Mouse (Mus musculus) forebrain, embryonic 11.5 days (tissue): ENCODE data around the gene Ciz1. TPM values are rescaled to one million over a fixed set of nuclear protein-coding genes. Genes with fewer than 3 reads are reported as not detected.

Experiments
- ATAC-seq: fragments of 200-750 bp; cut with Nextera tagmentation; replicated peaks from 2 replicates; pipeline ENCODE4 v1.8.0; 2017; ENCODE audit warnings: moderate TSS enrichment; ENCODE audit not compliant: low FRiP score
- DNase-seq: peaks from one replicate; pipeline ENCODE4 v3.0.0-alpha.2; 2017; ENCODE audit warnings: low spot score
- H3K27ac ChIP-seq: fragments of 300-500 bp; sonication (generic); 2 replicates; pipeline ENCODE4 v1.5.1; 2014; ENCODE audit warnings: low read depth, low read length
- H3K27me3 ChIP-seq: fragments of 300-500 bp; sonication (generic); 2 replicates; pipeline ENCODE4 v1.6.1; 2014; ENCODE audit warnings: mild to moderate bottlenecking, low read length, mixed read lengths; ENCODE audit not compliant: control insufficient read depth, insufficient read depth
- H3K36me3 ChIP-seq: fragments of 300-500 bp; sonication (generic); 2 replicates; pipeline ENCODE4 v1.6.1; 2014; ENCODE audit warnings: mild to moderate bottlenecking, low read length, moderate library complexity, mixed read lengths; ENCODE audit not compliant: control insufficient read depth, insufficient read depth
- H3K4me1 ChIP-seq: fragments of 300-500 bp; sonication (generic); replicated peaks from 2 replicates; pipeline ENCODE4 v1.6.1; 2014; ENCODE audit warnings: low read length, mixed read lengths; ENCODE audit not compliant: control insufficient read depth, insufficient read depth
- H3K4me2 ChIP-seq: fragments of 300-500 bp; sonication (generic); 2 replicates; pipeline ENCODE4 v1.6.1; 2014; ENCODE audit warnings: low read depth, mild to moderate bottlenecking, low read length, moderate library complexity, mixed read lengths; ENCODE audit not compliant: severe bottlenecking
- H3K4me3 ChIP-seq: fragments of 300-500 bp; sonication (generic); 2 replicates; pipeline ENCODE4 v1.5.1; 2014; ENCODE audit warnings: low read depth, low read length
- H3K9ac ChIP-seq: fragments of 300-500 bp; sonication (generic); 2 replicates; pipeline ENCODE4 v1.6.1; 2014; ENCODE audit warnings: low read length
- H3K9me3 ChIP-seq: fragments of 300-500 bp; sonication (generic); 2 replicates; pipeline ENCODE4 v1.6.1; 2016; ENCODE audit warnings: low read length, mixed read lengths; ENCODE audit not compliant: control insufficient read depth
- WGBS: fragments of 180-500 bp; shearing (Covaris S2); extraction: QIAGEN DNeasy Blood & Tissue Kit; methylation state at CpG from one replicate; pipeline ENCODE4 v1.1.7; 2014; 5-methylcytosine and 5-hydroxymethylcytosine counted together
- polyA plus RNA-seq: library from polyadenylated mRNA; unstranded; fragments of >200 nt; fragmentation: Nextera tagmentation; extraction: Ambion mirVana; gene quantifications from 2 replicates; pipeline ENCODE4 v1.2.1, GENCODE M21; 2014

The Ciz1 gene
- polyA plus RNA-seq, 1 experiment from 2014 or later: 69.0 TPM

DNA sequence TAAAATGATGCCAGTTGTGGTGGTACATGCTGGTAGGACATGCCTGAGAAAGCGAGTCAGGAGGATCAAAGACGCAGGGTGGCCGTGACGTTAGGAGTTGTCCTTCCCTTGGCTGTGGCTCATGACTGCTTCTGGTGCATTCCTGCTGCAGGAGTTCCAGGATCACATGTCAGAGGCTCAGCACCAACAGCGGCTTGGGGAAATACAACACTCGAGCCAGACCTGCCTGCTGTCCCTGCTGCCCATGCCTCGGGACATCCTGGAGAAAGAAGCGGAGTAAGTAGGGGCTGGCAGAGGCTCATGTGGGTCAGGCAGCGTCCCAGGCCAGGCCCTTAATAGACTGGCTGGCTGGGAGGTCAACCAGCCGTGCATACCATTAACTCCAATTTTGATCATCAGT lies 22.1 kb downstream of the Ciz1 start:
- DNase-seq (no peak), ATAC-seq (no peak)
- H3K4me3 ChIP-seq: no peak overlapping the region
- peaks cover 19% of the 10 kb centered on the region for H3K36me3 ChIP-seq
- 88% methylated on average over 10 of the region's 10 CpGs for WGBS
- H3K27ac ChIP-seq: no peak overlapping the region
- no peak overlapping the region for H3K4me2 ChIP-seq
- H3K9ac ChIP-seq: no peak overlapping the region
- no peaks in the 10 kb centered on the region for H3K27me3 ChIP-seq
- no peaks in the 10 kb centered on the region for H3K9me3 ChIP-seq
- no peaks in the 10 kb centered on the region for H3K4me1 ChIP-seq

DNA sequence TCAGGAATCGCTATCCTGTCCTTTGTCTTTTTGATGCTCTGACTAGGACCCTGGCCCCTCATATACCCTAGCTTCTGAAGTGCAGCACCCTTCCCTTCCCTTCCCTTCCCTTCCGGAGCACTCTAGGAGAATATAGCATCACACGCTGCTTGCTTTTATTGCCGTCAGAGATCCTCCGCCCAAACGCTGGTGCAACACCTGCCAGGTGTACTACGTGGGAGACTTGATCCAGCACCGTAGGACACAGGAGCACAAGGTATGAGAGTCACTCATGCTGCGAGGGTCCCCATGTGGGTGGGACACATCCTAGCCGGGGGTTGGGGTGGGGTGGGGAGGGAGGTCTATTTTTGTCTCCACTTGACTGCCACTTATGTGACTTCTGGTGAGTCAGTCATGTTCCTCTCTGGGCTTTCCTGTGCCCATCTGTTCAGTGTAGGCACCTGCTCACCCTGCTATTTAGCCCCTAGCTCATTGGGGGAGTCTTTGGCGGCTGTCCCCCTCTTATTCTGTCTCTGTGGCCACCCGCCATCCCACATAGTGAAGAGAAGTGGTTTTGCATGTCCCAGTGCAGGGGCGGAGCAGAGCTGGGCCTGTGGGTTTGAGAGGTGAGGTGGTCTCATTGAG lies 23.3 kb downstream of the Ciz1 start:
- Histone ChIP-seq H3K36me3 (peaks cover 14% of the 10 kb centered on the region), H3K4me2 (no peak overlapping the region), H3K4me1 (no peaks in the 10 kb centered on the region), H3K9ac (no peak overlapping the region), H3K4me3 (no peak overlapping the region), H3K27ac (no peak overlapping the region), H3K27me3 (no peaks in the 10 kb centered on the region), H3K9me3 (no peaks in the 10 kb centered on the region)
- 93% methylated on average over 13 of the region's 13 CpGs for WGBS
- ATAC-seq (no peak), DNase-seq (no peak)

DNA sequence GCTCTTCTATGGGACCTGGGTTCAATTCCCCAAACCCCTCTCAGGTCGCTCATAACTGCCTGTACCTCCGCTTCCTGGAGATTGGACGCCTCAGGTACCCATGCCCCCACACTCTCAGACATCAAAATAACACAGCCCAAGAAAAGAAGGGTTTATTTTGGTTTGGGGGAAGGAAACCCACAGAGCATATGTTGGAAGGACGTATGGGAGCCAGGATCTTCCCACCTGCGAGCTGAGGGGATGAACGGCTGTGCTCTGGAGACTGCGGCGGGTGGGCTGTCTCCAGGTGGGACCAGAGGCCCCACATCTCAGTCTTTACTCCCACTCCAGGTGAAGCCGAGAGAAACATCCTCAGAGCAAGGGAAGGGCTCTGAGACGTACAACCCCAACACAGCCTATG lies 24.8 kb downstream of the Ciz1 start:
- H3K9me3 ChIP-seq: no peaks in the 10 kb centered on the region
- peaks cover 4% of the 10 kb centered on the region for H3K4me1 ChIP-seq
- 94% methylated on average over 10 of the region's 10 CpGs for WGBS
- DNase-seq: no peak
- ATAC-seq: no peak
- no peak overlapping the region for H3K4me3 ChIP-seq
- no peak overlapping the region for H3K9ac ChIP-seq
- H3K4me2 ChIP-seq: no peak overlapping the region
- H3K27me3 ChIP-seq: no peaks in the 10 kb centered on the region
- peaks cover 12% of the 10 kb centered on the region for H3K36me3 ChIP-seq
- H3K27ac ChIP-seq: no peak overlapping the region

DNA sequence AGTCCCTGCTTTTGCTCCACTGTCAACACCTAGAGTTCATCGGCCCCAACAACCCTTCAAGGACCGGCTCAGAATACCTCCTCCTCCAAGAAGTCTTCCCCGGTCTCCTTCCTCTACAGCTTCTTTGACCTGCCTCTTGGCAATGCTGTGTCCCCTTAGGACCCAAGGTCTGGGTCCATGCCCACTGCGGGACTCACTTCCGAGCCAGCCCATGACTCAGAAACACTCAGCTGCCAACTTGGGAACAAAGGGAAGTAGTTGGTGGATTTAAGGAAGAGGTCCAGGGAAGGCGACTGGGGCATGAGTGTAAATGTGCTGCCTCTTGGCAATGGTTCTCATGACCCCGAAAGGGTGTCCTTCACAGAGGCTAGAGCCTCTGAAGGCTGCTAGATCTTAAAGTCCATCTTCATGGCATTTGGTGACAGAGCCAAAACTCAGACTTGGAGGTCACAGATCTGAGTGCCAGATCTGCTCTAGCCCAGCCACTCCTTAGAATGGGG lies 27.9 kb downstream of the Ciz1 start:
- Histone ChIP-seq H3K4me3 (no peak overlapping the region), H3K27me3 (no peaks in the 10 kb centered on the region), H3K9me3 (no peaks in the 10 kb centered on the region), H3K9ac (no peak overlapping the region), H3K36me3 (peaks cover 7% of the 10 kb centered on the region), H3K4me1 (peaks cover 6% of the 10 kb centered on the region), H3K27ac (no peak overlapping the region), H3K4me2 (no peak overlapping the region)
- DNase-seq: no peak
- no peak for ATAC-seq
- 88% methylated on average over 7 of the region's 7 CpGs for WGBS

DNA sequence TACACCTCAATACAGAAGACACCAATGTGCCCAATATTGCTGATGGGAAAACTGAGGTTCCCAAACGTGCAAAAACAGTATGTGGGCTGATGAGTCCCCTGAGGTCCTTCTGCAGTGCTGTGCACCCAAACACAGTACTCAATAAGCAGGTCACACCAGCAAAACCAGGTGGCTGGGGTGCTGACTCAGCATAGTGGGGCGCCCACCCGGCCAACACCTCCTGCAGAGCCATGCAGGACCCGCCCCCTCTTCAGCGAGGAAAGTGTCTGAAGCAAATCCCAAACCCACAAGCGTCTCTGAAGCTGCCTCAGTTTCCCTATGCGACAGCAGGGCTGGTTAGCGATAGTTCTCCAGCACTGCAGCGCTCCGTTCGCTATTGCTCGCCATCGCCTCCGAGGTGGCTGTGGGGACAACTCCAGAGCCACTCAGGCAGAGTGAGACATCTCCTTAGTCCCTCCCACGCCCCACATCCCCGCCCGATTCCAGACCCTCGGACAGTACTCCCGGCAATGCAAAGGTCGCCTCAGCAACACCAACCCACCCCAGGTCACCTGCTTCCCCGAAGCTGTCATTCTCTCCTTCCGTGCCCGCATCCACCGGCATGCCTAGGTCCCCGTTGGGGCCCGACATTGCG lies 29.1 kb downstream of the Ciz1 start:
- 2% methylated on average over 27 of the region's 27 CpGs for WGBS
- DNase-seq (no peak), ATAC-seq (peak; percentile 54)
- H3K4me2 ChIP-seq: peak overlapping the region; percentile 76
- peak overlapping the region; percentile 61 for H3K4me3 ChIP-seq
- peak overlapping the region; percentile 39 for H3K9ac ChIP-seq
- H3K27ac ChIP-seq: no peak overlapping the region
- peaks cover 6% of the 10 kb centered on the region for H3K4me1 ChIP-seq
- H3K36me3 ChIP-seq: peaks cover 7% of the 10 kb centered on the region; the same call in 1 of the 2 replicates
- no peaks in the 10 kb centered on the region for H3K27me3 ChIP-seq
- H3K9me3 ChIP-seq: no peaks in the 10 kb centered on the region

DNA sequence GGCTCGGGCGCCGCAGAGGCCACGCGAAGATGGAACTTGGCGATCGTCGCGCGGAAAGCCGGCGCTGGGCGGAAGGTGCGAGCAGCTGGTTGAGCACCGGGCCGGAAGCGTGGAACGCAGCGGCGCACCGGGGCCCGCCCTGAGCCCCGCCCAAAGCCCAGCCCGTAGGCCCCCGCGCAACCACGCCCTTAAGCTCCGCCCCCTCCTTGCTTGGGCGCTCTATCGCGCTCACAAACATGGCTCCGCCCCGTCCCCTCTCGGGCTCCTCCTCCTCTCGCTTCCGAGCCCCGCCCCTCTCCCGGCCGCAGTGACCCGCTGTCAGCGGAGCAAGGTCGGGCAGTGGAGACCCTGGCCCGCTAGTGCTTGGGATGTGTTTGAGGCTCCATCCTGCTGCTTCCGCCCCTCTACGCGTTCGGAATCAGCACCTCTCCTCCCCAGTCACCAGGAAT lies 29.7 kb downstream of the Ciz1 start, which contains the start of gene 1110008P14Rik:
Gene 1110008P14Rik (minus strand): TSS at position 164 of the 449 bp plus-strand sequence.
- under 1% methylated on average over 46 of the region's 47 CpGs for WGBS
- peak; percentile 96 for DNase-seq
- no peaks in the 10 kb centered on the region for H3K27me3 ChIP-seq

DNA sequence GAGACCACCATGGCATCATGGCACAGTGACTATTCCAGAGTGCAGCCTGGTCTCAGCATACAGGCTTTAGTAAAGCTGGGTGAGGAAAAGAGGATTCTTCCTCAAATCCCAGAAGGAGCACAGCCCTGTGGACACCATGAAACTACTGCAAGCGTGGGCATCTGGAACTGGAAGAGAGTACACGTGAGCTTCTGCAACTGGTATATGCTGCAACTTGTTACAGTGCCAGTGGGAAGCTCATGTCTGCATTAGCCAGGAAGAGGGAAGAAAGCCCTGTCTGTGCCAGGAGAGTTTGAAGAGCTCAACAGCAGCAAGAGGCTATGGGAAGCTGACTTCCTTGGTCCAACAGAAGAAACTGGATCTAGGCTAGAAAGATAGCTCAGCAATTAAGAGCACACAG lies 30.6 kb downstream of the Ciz1 start:
- no peak overlapping the region for H3K4me3 ChIP-seq
- H3K4me2 ChIP-seq: no peak overlapping the region
- H3K36me3 ChIP-seq: peaks cover 3% of the 10 kb centered on the region; the same call in 1 of the 2 replicates
- no peak overlapping the region for H3K27ac ChIP-seq
- WGBS: 86% methylated on average over 2 of the region's 2 CpGs
- no peaks in the 10 kb centered on the region for H3K9me3 ChIP-seq
- H3K27me3 ChIP-seq: no peaks in the 10 kb centered on the region
- no peak overlapping the region for H3K9ac ChIP-seq
- peaks cover 6% of the 10 kb centered on the region for H3K4me1 ChIP-seq
- DNase-seq (no peak), ATAC-seq (no peak)

More for the DNA sequence above, 29.7 kb downstream of the Ciz1 start, which contains the start of gene 1110008P14Rik:
- H3K4me2 ChIP-seq: peak within 1 kb of the TSS; percentile 76
- ATAC-seq: peak; percentile 88
- no peak within 1 kb of the TSS for H3K27ac ChIP-seq
- H3K9ac ChIP-seq: peak within 1 kb of the TSS; percentile 39
- peak within 1 kb of the TSS; percentile 61 for H3K4me3 ChIP-seq
- H3K36me3 ChIP-seq: peaks cover 3% of the 10 kb centered on the region; the same call in 1 of the 2 replicates
- H3K4me1 ChIP-seq: peaks cover 6% of the 10 kb centered on the region
- no peaks in the 10 kb centered on the region for H3K9me3 ChIP-seq

DNA sequence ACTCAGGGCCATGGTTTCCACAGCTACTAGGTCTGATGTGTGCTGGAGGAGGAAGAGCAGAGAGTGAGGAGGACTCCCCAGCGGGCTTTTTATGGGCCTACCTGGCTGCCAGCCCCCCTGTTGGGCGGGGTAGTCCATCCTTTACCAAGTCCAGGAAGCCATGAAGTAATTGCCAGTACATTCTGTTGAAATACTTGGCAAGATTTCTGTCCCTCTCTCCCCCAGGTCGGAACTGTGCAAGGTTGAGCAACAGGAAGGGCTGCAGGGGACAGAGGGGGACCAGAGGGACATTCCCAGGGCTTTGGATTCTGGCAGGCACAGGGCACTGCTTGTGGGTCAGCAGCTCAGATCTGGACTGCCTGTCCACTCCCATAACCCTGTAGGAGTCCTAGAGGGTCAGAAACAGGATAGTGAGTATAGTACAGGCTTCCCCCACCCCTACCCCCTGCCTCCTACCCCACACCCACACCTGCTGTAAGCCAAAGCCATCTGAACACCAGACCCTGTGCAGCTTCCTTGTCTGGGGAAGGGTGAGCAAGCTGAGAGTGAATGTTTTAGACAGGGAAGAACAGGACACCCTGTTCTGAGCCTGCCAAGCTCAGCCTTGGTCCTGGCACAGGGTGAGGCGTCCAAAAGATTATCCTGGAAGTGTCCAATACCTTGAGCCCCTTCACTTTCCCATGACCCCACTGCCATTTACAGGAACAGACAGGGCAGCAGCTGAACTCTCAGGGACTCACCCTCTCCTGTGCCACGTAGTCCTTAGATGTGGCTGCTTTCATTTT lies 35.8 kb downstream of the Ciz1 start, which contains the start of gene Lcn2:
Gene Lcn2 (minus strand): TSS at position 547 of the 785 bp plus-strand sequence.
- DNase-seq: no peak
- Histone ChIP-seq H3K27ac (no peak within 1 kb of the TSS), H3K4me3 (no peak within 1 kb of the TSS), H3K9ac (no peak within 1 kb of the TSS; the same call in 1 of the 2 replicates), H3K27me3 (no peaks in the 10 kb centered on the region), H3K9me3 (no peaks in the 10 kb centered on the region), H3K4me1 (no peaks in the 10 kb centered on the region), H3K4me2 (no peak within 1 kb of the TSS), H3K36me3 (no peaks in the 10 kb centered on the region)
- no peak for ATAC-seq
- WGBS: 61% methylated on average over 5 of the region's 5 CpGs
